Mouse (Mus musculus): ENCODE data around the gene Wipf2.

The Wipf2 gene

GRCm38 (mm10) chr11:98943741-98944461, 80.5 kb downstream of the Wipf2 start:
- DNase-seq (ENCODE audit: low read depth, low spot score), result no peak

DNA sequence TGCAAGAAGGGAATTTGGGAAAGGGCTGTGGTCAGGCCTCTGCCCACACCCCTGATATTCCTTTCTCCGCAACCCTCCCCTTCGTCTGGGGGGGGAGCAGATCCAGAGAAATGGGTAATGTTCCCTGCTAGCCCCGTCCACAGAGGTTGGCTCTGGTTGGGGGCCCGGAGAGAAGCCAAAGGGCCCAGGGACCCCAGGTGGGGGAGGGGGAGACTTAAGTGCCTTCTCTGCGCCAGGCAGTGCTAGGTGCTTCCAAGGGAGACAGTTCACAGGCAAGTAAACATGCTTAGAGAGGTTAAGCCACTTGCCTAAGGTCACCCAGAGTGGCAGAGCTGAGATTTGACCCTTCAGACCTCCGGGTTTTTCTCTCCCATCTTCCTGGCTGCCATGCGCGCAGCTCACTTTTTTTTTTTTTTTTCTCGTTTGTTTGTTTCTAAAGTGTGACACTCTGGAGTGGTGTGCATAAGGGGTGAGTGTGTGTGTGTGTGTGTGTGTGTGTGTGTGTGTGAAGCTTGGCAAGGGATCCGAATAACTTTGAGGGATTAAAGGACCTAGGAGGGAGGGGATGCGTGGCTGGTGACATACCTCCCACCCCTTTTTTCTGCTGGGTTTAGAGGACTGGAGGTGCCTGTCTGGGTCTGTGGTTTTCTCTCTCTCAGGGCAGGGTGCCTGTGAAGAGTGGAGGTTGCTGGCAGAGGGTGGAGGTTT, 81.6 kb downstream of the Wipf2 start:
- no peak for DNase-seq (ENCODE audit: low read depth, low spot score)

- DNase-seq (ENCODE audit: low read depth, low spot score), result no peak
Measured at GRCm38 (mm10) chr11:98945605-98945977, 82.2 kb downstream of the Wipf2 start.

DNA sequence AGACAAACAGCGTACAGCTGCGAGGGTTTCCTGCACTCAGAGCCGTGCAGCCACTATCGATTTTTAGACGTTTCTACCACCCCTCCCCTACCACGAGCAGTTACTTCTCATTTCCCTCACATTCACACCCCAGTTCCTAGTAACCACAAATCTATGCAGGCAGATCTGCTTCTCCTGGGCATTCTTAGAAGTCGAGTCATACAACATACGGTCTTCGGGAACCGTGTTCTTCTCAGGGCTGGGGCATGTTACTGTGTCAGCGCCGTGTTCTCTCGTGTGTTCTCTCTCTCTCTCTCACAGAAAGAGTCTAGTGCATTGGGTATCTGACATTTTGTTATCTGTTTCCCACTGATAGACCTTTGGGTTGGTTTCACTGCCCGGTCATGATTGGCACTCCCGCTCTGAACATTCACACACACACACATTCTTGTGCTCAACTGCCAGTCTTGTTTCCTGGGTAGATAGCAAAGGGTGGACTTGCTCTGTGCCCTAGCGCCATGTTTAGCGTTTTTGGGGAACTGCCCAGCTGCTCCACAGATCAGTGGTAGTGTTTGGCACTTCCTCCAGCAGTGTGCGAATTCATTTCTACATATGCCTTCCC, 84.6 kb downstream of the Wipf2 start:
- no peak for DNase-seq (ENCODE audit: low read depth, low spot score)

DNA sequence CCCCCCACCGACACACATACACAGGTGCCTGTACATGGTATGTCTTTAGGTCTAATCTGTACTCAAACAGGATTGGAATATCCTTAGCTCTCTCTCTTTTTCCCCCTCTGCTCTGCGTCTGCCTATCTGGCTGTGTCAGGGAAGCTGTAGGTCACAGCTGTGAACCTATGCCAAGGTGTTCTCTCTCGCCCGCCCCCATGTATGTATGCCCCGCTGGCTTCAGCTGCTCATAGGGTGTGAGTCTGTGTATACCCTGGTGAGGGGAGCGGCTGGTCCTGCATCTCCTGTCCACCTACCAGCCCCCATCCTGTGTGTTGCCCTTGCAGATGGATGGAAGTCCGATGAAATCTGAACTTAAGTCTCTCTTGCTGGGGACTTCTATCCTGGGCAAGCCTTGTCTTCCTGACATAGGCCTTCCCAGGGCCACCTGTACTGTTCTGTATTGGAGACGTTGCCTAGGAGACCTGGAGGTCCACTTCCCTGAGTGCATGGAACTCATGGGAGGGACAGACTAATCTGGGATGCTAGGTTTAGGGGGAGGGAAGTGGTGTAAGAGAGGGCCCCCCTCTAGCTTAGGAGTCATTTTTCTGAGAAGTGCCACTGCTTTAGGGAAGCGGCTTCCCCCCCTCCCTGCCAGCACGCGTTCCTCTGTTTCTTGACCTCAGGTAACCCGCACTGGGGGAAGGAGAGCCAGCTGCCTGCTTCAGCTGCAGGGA, 86.0 kb downstream of the Wipf2 start:
- no peak for DNase-seq (ENCODE audit: low read depth, low spot score)

GRCm38 (mm10) chr11:98949958-98950460, 86.6 kb downstream of the Wipf2 start:
- no peak for DNase-seq (ENCODE audit: low read depth, low spot score)

DNA sequence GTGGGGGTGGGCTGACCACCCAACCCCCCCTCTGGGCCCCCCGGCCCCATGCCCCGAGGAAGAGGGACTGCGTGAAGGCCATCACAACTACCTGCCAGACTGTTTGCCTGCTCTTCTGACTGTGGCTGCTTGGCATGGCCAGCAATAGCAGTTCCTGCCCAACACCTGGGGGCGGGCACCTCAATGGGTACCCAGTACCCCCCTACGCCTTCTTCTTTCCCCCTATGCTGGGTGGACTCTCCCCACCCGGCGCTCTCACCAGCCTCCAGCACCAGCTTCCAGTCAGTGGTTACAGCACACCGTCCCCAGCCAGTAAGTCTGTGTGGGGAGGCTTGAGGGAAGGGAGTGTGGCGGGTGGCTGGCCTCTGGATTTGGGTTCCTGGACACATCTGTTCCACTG, 87.0 kb downstream of the Wipf2 start:
- no peak for DNase-seq (ENCODE audit: low read depth, low spot score)

- DNase-seq (ENCODE audit: low read depth, low spot score), result no peak
Measured at GRCm38 (mm10) chr11:98951026-98951906, 87.8 kb downstream of the Wipf2 start.

- DNase-seq (ENCODE audit: low read depth, low spot score), result no peak
Measured at GRCm38 (mm10) chr11:98952111-98952510, 88.7 kb downstream of the Wipf2 start.

GRCm38 (mm10) chr11:98952736-98953135, 89.3 kb downstream of the Wipf2 start:
- peak; percentile 47 for DNase-seq (ENCODE audit: low read depth, low spot score)

- DNase-seq (ENCODE audit: low read depth, low spot score), result peak; percentile 52
Measured at GRCm38 (mm10) chr11:98953361-98953760, 89.9 kb downstream of the Wipf2 start.

DNA sequence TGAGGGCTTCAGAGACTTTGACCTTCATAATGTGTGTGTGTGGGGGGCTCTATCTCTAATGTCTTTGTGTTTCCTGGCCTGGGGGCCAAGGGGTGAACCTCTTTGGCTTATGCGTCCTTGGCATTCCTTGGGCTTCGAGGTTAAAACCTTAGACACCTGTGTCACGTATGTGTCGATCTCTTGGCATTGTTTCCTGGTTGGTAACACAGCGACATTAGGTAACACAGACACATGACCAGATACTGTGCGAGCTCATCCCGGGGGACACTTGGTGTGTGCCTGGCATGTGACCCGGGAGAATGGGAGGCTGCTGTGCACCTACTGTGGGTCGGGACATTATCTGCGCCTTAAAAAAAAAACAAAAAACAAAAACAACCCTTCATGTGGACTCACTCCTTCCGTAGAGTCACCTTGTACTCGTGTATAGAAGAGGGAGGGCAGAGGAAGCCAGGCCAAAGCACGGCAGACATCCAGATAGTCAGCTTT, 90.4 kb downstream of the Wipf2 start:
- DNase-seq (ENCODE audit: low read depth, low spot score), result no peak

DNA sequence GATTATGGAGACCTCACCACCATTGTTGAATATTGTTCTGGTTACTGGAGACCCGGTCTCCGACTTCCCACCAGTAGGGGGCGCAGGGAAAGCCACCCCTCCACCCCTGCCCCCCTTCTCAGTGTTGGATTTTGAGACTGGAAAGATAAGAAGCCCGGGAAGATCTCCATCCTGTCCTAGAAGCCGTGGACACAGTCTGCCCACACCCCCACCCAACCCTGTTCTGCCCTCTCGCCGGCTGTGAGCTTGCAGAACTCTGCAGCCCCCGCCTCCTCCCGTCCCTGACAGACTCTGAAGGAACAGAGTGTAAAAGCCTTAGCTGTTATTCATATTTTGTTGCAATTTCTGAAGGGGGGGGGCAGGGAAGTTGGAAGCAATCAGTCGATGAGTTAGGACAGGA, 90.9 kb downstream of the Wipf2 start:
- peak; percentile 84 for DNase-seq (ENCODE audit: low read depth, low spot score)
